Mouse (Mus musculus): ENCODE measurements at regions not wholly inside any gene's neighbourhood (a gene's known extent, or its start where the extent isn't known, plus 50 kb on each side); places are given as distances from the start of the nearest gene placed in this dataset.

DNA sequence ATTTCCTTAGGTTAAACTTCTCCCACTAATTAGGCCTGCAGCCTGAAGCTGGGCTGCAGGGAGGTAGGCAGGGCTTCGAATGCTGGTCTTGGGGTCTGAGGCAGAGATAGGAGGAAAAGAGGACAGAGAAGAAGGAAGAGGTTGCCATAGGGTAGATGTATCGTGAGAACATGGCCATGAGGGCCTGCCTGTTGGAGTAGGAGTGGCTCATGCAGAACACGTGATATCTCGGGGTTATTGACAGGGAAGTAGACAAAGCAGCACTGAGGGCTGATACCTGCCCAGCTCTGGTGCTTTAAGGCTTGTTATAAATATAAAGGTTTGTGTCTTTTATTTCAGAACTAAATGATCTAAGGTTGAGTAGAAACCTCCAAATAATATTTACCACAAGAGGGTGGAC, 628.9 kb downstream of the Zfp706 start:
- no peak for DNase-seq

DNA sequence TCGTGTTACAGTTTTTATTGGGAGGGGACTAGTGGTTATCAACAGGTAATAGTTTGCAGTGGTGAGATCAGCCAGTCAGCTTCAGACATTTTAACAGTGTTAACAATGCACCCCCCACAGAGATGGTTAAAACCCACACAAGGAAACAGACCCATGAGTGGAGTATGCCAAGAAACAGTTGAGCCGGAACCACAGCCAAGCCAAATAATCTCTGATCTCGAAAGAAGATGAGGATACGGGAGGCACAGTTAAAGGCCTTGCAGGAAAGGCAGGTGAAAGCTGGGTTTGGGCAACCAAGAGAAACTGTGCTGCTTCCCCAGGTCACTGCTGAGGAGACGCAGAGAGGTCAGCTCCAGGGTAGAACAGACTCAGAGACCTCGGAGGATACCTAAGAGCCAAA, 631.0 kb downstream of the Zfp706 start:
- DNase-seq = no peak

DNA sequence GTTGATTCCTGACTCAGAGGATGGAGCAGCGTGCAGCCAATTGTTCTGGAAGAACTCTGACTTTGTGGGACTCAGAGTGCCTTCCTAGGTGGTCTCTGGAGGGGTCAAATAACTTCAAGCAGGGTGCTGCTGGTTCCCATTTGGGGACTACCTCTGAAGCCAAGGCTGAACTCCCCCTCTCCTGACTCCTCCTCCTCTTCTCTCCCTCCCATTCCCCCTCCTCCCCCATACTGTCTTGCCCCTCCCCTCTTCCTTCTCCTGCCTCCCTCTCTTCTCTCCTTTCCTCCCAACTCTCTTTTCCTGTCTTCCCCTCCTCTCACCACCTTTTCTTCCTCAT, 632.1 kb downstream of the Zfp706 start:
- DNase-seq = no peak

- DNase-seq = peak in 1 of 2 experiments; percentile 13
Measured at GRCm38 (mm10) chr15:36374732-36375548, 632.6 kb downstream of the Zfp706 start.

- no peak for DNase-seq
Measured at GRCm38 (mm10) chr15:36373900-36374611, 633.5 kb downstream of the Zfp706 start.

GRCm38 (mm10) chr15:36373481-36373880, 634.1 kb downstream of the Zfp706 start:
- DNase-seq = no peak

DNA sequence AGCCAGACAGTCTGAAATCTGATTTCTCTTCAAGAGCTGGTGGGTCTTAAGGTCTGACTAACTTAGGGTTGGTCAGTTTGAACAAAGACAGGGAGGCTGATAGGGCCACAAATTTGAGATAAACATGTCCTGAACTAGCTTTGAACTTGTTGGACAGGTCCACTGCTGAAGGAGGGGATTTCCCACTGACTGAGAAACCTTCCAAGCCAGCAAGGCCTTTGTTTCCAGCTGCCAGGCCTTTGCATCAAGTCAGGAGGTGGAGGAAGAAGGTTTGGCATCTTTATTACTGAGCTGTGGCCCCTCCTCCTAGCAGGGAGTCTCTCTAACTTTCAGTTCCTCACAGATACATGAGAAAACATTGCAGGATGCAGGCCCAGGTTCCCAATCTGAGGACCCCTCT, 636.2 kb downstream of the Zfp706 start:
- no peak for DNase-seq

- no peak for DNase-seq
Measured at GRCm38 (mm10) chr15:36370906-36371305, 636.7 kb downstream of the Zfp706 start.

- no peak for DNase-seq
Measured at GRCm38 (mm10) chr15:36367296-36367695, 640.3 kb downstream of the Zfp706 start.

GRCm38 (mm10) chr15:36364757-36365156, 642.8 kb downstream of the Zfp706 start:
- DNase-seq = no peak

- DNase-seq = no peak
Measured at GRCm38 (mm10) chr15:36364062-36364461, 643.5 kb downstream of the Zfp706 start.

DNA sequence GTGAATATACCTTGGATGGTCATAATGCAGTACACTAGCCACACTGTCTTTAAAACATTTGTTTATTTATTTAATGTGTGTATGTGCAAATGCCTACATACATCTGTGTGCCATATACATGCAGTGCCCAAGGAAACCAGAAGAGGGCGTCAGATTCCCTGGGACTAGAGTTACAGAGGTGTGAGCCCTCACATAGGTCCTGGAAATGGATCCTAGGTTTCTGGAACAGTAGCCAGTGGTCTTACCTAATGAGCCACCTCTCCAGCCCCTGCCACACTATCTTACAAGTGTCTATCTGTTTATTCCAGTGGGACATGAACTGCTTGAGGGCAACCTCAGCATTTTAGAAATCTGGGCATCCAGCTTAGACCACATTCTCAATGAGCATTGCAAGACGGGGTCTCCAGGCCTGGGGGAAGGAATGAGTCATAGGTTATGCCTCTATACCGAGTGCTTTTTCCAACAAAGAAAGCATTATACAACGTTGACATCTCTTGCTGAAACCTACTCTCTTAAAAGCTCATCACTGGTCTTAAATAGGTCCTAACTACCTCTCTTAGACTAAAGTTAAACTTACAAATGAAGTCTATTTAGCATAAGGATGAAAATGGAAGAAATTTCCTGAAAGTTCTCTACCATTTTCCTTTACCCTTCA, 644.5 kb downstream of the Zfp706 start:
- DNase-seq = no peak

GRCm38 (mm10) chr15:36361522-36362148, 645.9 kb downstream of the Zfp706 start:
- DNase-seq = no peak

DNA sequence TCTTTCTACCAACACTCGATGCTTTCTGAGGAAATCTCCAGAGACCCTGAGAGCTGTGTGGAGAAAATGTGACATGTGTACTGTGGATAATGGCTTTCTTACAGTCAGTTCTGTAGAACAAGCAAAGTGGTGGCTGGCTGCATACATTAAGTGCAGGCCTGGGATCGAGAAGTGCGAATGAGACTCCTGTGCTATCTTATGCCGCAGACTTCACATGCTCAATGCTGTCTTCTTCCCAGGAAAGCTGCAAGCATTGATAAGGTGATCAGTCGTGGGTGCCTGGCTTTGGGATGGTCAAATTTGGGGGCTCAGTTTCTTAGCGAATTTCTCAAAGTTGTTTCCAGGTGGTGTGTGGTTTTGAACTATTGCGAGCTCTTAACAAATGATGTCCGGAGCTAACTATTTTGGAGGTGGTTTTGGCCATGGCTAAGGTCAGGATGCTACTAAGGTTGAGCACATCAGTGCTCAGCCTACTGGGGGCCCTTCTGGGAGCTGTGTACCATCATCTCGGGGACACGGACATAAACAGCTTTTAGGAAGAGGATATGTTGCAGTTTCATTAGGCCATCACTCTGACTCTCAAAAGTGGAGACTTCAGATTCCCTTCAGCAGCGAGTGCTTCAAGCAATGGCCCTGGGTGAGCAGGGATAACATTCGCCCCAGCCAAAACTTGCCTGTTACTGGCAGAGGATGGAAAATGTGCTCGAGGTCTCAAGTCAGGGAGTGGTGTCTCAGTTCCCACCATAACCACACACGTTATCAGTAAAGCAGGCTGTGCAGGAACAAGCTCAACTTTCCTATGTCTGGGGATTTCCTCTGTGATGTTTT, 646.7 kb downstream of the Zfp706 start:
- DNase-seq = no peak

DNA sequence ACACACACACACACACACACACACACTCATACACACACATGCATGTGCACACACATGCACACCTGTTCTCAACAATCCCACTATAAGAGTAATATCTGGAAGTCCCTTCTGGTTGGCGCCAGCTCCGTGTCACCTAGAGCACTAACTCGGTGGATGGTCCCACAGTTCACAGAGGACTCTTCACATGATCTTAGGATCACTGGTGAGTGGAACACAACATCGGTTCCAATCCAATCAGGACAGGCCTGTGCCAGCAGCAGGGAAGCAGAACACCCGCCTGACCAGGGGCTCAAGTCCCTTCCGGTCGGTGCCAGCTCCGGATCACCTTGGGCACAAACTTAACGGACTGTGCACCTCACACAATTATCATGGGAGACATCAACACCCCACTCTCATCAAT, 651.7 kb downstream of the Zfp706 start:
- DNase-seq = no peak

DNA sequence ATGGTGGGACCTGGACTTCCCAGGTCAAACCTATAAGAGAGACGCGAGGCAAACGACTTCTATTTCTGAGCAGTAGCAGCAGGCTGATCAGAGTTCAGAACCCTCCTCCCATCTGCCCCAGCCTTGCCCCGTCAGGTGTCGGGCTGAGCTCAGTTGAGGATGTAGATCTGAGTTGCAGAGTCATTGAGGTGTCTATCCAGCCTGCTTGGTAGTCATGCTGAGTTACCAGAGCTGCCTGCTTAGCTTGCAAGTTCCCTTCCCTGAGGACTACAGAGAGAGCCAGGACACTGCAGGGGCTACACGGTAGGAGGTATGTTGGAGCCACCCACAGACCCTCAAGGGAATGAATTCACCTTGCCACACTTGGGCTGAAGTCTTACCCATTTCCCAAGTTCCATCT, 653.0 kb downstream of the Zfp706 start:
- no peak for DNase-seq

GRCm38 (mm10) chr15:36353793-36354192, 653.8 kb downstream of the Zfp706 start:
- DNase-seq = no peak

GRCm38 (mm10) chr15:36352929-36353328, 654.6 kb downstream of the Zfp706 start:
- DNase-seq = no peak

DNA sequence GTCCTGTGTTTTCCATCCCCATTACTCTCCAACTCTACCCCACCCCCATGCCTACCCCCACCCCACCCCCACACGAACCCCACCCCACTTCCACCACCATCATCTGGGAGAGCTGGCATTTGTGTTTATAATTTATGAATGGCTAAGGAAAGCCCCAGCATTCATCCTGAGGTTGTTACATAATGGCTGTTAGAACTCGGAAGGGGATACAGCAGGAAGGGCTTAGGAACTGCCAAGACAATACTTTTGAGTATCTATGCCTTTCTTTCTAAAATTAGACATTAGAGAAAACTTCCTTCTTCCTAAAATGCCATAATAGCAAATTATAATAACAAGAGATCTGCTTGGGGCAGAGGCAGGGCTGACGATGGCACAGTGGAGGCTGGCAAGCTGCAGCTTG, 655.9 kb downstream of the Zfp706 start:
- no peak for DNase-seq

- DNase-seq = no peak
Measured at GRCm38 (mm10) chr15:36348348-36348747, 659.2 kb downstream of the Zfp706 start.

GRCm38 (mm10) chr15:36347333-36347845, 660.2 kb downstream of the Zfp706 start:
- no peak for DNase-seq

DNA sequence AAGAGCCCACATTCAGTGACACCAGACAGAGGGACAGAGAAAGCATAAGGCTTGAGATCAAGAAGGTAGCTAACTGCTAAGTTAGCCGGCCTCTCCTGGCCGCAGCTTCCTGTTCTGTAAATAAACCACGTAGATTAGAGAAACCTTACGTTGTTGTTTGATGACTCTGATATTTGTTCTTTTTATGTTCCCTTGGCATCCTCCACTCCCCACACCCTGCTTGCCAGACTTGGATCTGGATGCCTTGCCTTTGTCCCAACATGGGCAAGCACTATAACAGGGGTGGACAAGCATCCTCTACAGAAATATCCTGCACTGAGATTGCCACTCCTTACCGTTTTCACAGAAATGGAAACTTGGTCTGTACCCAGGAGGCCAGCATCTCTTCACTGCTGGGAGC, 661.4 kb downstream of the Zfp706 start:
- no peak for DNase-seq

Data from thymus, adult 18-20 months (tissue).